Mouse (Mus musculus) heart, adult 10 weeks (tissue): ENCODE measurements around the gene F2r. TPM values are rescaled to one million over a fixed set of nuclear protein-coding genes. Genes with fewer than 3 reads are reported as not detected.

Experiments used
- polyA plus RNA-seq: library from polyadenylated mRNA; stranded (reverse); fragments of 350-450 nt; fragmentation: Illumina TruSeq; extraction: RNeasy Lipid Tissue Mini Kit (QIAGEN cat#74804); gene quantifications from one replicate; pipeline ENCODE4 v1.2.3, GENCODE M21; 2014; ENCODE audit warnings: low read depth, low replicate concordance

Gene F2r
- 29.2 TPM for polyA plus RNA-seq

GRCm38 (mm10) chr13:95618309-95618712, at the start of gene F2r:
F2r (minus strand) TSS chr13:95618487.

Other genes with a start within 250 kb of the F2r start
- 22.3 TPM for gene Aggf1, start 243.1 kb downstream of the F2r start, polyA plus RNA-seq
- gene Crhbp, start 173.6 kb downstream of the F2r start, polyA plus RNA-seq: not detected
- gene S100z, start 139.8 kb downstream of the F2r start, polyA plus RNA-seq: not detected
- 0.73 TPM for gene F2rl1, start 93.3 kb downstream of the F2r start, polyA plus RNA-seq
- gene F2rl2, start 78.4 kb upstream of the F2r start, polyA plus RNA-seq: not detected